Mouse (Mus musculus) ES-Bruce4 (cell line): ENCODE results near the gene Efemp1. TPM values are rescaled to one million over a fixed set of nuclear protein-coding genes. Genes with fewer than 3 reads are reported as not detected.
A peak's percentile ranks its signal among the peaks of the same experiment; 100 is the strongest.

Experiments
- H3K27ac ChIP-seq: 2 replicates; pipeline ENCODE4 v1.5.1; 2012; ENCODE audit warnings: low read length, inconsistent platforms; ENCODE audit not compliant: insufficient read depth
- H3K27me3 ChIP-seq: 2 replicates; pipeline ENCODE4 v1.6.1; 2012; ENCODE audit warnings: mild to moderate bottlenecking, low read length, inconsistent platforms; ENCODE audit not compliant: control insufficient read depth, poor library complexity, insufficient read depth, severe bottlenecking
- H3K36me3 ChIP-seq: 2 replicates; pipeline ENCODE4 v1.6.1; 2012; ENCODE audit warnings: inconsistent platforms, mild to moderate bottlenecking, low read length, moderate library complexity; ENCODE audit not compliant: control insufficient read depth, poor library complexity, insufficient read depth, severe bottlenecking
- H3K4me1 ChIP-seq: one replicate; pipeline ENCODE4 v1.8.1; 2011; ENCODE audit warnings: low read length; ENCODE audit not compliant: control insufficient read depth, insufficient read depth
- H3K4me3 ChIP-seq: 2 replicates; pipeline ENCODE4 v1.5.1; 2011; ENCODE audit warnings: low read depth, mild to moderate bottlenecking, low read length
- H3K9ac ChIP-seq: 2 replicates; pipeline ENCODE4 v1.6.1; 2012; ENCODE audit warnings: low read depth, mild to moderate bottlenecking, inconsistent platforms; ENCODE audit not compliant: poor library complexity, severe bottlenecking
- H3K9me3 ChIP-seq: replicated peaks from 2 replicates; pipeline ENCODE4 v1.6.1; 2012; ENCODE audit warnings: mild to moderate bottlenecking, low read length, inconsistent platforms; ENCODE audit not compliant: control insufficient read depth, poor library complexity, insufficient read depth, severe bottlenecking
- CTCF ChIP-seq: IDR thresholded peaks from one replicate; pipeline ENCODE4 v1.8.1; 2011; ENCODE audit warnings: low read depth, low read length
- EP300 ChIP-seq: IDR thresholded peaks from 2 replicates; pipeline ENCODE4 v1.6.1; 2011; ENCODE audit warnings: low read depth, low read length; ENCODE audit not compliant: insufficient read depth
- POLR2A ChIP-seq: IDR thresholded peaks from one replicate; pipeline ENCODE4 v1.8.1; 2011; ENCODE audit warnings: low read length; ENCODE audit not compliant: insufficient read depth
- polyA plus RNA-seq: library from polyadenylated mRNA; stranded (reverse); fragments of >200 nt; gene quantifications from 2 replicates; pipeline ENCODE4 v1.2.4, GENCODE M21; 2011; ENCODE audit warnings: low read depth; ENCODE audit not compliant: missing spikeins, insufficient read depth, insufficient read length

Efemp1 gene
- polyA plus RNA-seq, 1 experiment = 27.4 TPM

DNA sequence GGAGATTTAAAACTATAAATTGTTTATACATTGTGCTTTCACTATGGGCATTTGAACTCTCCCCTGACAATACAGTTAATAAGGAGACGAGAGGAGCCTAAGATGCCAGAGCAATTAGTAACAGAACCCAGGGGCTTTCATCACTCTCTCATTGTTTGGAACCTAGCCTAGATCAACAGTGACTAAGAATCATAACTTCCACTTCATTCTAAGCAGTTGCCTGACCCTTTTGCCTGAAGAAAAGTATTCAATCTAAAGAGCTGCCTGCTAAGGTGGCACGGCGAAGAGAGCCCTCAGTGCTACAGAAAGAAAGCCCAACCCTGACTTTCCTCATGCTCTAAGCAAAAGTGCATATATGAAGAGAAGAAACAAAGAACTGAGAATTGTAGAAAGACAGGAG is 19.2 kb upstream of the Efemp1 start:
- Histone ChIP-seq H3K9me3 (no peaks in the 10 kb centered on the region), H3K27me3 (no peaks in the 10 kb centered on the region), H3K27ac (no peak overlapping the region), H3K36me3 (no peaks in the 10 kb centered on the region), H3K9ac (no peak overlapping the region), H3K4me3 (no peak overlapping the region), H3K4me1 (no peaks in the 10 kb centered on the region)
- TF ChIP-seq POLR2A (no peak), CTCF (no peak), EP300 (no peak)

DNA sequence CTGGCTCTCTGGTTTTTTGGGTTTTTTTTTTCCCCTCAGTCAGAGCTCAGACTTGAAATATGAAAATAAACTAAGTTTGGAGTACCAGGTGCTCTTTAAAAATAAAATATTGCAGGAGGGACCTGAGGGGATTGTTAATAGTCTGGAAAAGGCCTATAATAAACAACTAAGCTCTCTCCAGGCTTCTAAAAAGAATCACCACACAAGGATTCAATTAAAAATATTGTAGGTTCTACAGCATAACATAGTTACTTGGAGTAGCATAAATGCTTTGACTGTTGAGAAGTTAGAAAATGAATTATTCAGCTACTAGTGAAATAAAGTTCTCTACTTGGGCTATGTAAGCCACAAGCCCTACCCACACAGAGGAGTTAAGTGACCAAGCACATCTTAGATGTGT is 17.9 kb upstream of the Efemp1 start:
- Histone ChIP-seq H3K4me1 (no peaks in the 10 kb centered on the region), H3K36me3 (no peaks in the 10 kb centered on the region)
- TF ChIP-seq POLR2A (no peak), CTCF (no peak), EP300 (no peak)

DNA sequence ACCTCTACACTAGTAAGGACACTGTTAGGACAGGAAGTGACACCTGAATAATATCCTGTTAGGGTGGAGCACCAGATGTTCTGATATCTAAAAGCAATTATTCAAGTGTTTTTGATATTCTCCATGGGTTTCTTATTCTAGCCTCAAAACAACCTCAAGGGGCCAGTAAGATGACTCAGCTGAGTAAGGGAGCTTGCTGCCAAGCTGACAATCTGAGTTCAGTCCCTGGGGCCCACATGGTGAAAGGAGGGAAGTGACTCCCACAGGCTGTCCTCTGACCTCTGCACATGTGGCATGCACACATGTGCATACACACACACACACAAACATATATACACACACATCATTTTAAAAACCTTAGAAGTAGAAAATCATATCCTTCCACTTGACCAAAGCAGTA is 3.2 kb upstream of the Efemp1 start:
- no peak overlapping the region for H3K4me3 ChIP-seq
- TF ChIP-seq EP300 (no peak), POLR2A (no peak), CTCF (no peak)
- H3K27ac ChIP-seq = no peak overlapping the region
- H3K9me3 ChIP-seq = no peaks in the 10 kb centered on the region
- H3K9ac ChIP-seq = no peak overlapping the region
- no peaks in the 10 kb centered on the region for H3K36me3 ChIP-seq
- no peaks in the 10 kb centered on the region for H3K27me3 ChIP-seq
- peaks cover 1% of the 10 kb centered on the region for H3K4me1 ChIP-seq

More for the DNA sequence above, 17.9 kb upstream of the Efemp1 start:
- Histone ChIP-seq H3K27ac (no peak overlapping the region), H3K9ac (no peak overlapping the region), H3K27me3 (no peaks in the 10 kb centered on the region), H3K9me3 (no peaks in the 10 kb centered on the region), H3K4me3 (no peak overlapping the region)

DNA sequence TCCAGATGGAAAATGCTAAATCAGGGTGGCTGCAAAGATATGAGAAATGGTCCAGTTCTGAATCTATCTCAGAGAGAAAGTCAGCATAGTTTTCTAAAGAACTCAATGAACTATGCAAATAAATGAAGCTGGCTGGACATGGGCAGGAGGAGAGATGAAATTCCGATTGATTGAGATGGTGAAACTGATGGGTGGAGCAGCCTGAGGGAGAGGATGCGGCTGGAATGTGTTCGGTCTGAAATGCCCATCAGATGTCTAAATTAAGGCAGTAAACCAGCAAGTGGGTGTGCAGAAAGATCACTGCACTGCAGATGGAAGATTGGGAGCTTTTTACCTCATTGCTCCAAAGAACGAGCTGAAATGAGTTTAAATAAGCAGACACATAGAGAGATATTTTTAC is 1.4 kb upstream of the Efemp1 start:
- Histone ChIP-seq H3K4me3 (no peak overlapping the region), H3K9ac (no peak overlapping the region), H3K36me3 (no peaks in the 10 kb centered on the region), H3K27me3 (no peaks in the 10 kb centered on the region), H3K27ac (no peak overlapping the region), H3K4me1 (peaks cover 1% of the 10 kb centered on the region), H3K9me3 (no peaks in the 10 kb centered on the region)
- TF ChIP-seq EP300 (no peak), POLR2A (no peak), CTCF (no peak)

DNA sequence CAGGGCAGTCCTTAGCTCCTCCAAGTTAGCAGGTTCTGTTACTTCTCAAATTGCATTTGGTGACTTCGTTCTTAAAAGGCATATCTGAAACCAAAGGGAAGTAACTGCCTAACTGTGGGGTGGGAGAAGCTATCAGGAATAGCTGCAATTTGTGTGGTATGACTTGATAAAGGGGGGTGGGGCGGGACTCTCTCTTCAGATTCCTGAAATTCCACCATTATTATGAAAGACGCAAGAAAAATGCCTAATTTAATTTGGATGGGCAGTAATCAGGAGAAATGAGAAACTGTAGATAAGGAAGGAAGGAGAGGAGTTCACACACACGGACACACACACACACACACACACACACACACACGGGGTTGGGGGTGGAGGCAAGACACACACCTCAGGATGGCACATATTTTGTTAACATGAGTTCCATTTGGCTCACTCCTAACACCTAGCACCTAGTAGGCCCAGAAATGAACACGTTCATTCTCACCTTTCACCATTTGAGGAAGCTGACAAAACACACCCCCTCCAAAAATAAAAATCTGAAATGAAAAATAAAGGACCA is 564 bp upstream of the Efemp1 start:
- H3K27me3 ChIP-seq = no peaks in the 10 kb centered on the region

DNA sequence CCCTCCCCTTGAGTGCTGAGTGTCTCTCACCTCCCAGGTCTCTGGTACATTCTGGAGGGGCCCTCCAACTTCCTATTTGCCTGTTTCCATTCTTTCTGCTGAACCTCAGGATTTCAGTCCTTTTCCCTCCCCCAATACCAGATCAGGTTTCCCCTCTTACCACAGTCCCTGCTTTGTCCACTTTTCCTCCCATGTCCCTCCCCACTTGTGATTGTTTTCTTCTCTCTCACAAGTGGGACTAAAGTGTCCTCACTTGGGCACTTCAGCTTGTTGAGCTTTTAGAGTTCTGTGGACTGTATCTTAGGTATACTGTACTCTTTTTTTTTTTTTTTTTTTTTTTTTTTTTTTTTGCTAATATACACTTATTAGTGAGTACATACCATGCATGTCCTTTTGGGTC is 6.1 kb downstream of the Efemp1 start:
- Histone ChIP-seq H3K27me3 (no peaks in the 10 kb centered on the region), H3K9me3 (no peaks in the 10 kb centered on the region), H3K9ac (no peak overlapping the region), H3K4me3 (no peak overlapping the region), H3K27ac (no peak overlapping the region), H3K36me3 (no peaks in the 10 kb centered on the region), H3K4me1 (no peaks in the 10 kb centered on the region)
- TF ChIP-seq CTCF (no peak), EP300 (no peak), POLR2A (no peak)

More for the DNA sequence above, 564 bp upstream of the Efemp1 start:
- Histone ChIP-seq H3K9ac (peak overlapping the region; percentile 36; the same call in 1 of the 2 replicates), H3K9me3 (no peaks in the 10 kb centered on the region), H3K36me3 (no peaks in the 10 kb centered on the region), H3K4me1 (peaks cover 1% of the 10 kb centered on the region), H3K4me3 (no peak overlapping the region), H3K27ac (no peak overlapping the region)
- TF ChIP-seq CTCF (no peak), POLR2A (no peak), EP300 (no peak)
